Mouse (Mus musculus) neural tube, embryonic 12.5 days (tissue): Measurements from ENCODE around the gene Tet2. TPM values are rescaled to one million over a fixed set of nuclear protein-coding genes. Genes with fewer than 3 reads are reported as not detected.
"Not testable (repeated sequence)": the region's sequence is repeated elsewhere in the genome, so short reads cannot be mapped to it uniquely, and the experiment has no call there.

Source experiments
- ATAC-seq: fragments of 200-750 bp; cut with Nextera tagmentation; 2 replicates; pipeline ENCODE4 v1.8.0; 2017; ENCODE audit warnings: low read depth, mild to moderate bottlenecking, moderate TSS enrichment, moderate library complexity; ENCODE audit not compliant: low FRiP score
- H3K27ac ChIP-seq: fragments of 300-500 bp; sonication (generic); 2 replicates; pipeline ENCODE4 v1.5.1; 2016
- H3K27me3 ChIP-seq: fragments of 300-500 bp; sonication (generic); replicated peaks from 2 replicates; pipeline ENCODE4 v1.6.1; 2016; ENCODE audit warnings: mild to moderate bottlenecking
- H3K36me3 ChIP-seq: fragments of 300-500 bp; sonication (generic); 2 replicates; pipeline ENCODE4 v1.6.1; 2016; ENCODE audit warnings: mild to moderate bottlenecking
- H3K4me1 ChIP-seq: fragments of 300-500 bp; sonication (generic); 2 replicates; pipeline ENCODE4 v1.6.1; 2016
- H3K4me2 ChIP-seq: fragments of 300-500 bp; sonication (generic); replicated peaks from 2 replicates; pipeline ENCODE4 v1.6.1; 2016; ENCODE audit warnings: mild to moderate bottlenecking
- H3K4me3 ChIP-seq: fragments of 300-500 bp; sonication (generic); 2 replicates; pipeline ENCODE4 v1.5.1; 2016
- H3K9ac ChIP-seq: fragments of 300-500 bp; sonication (generic); 2 replicates; pipeline ENCODE4 v1.6.1; 2016; ENCODE audit warnings: mild to moderate bottlenecking
- H3K9me3 ChIP-seq: fragments of 300-500 bp; sonication (generic); 2 replicates; pipeline ENCODE4 v1.6.1; 2016; ENCODE audit warnings: mild to moderate bottlenecking
- WGBS: fragments of 180-500 bp; shearing (Covaris S2); methylation state at CpG from one replicate; pipeline ENCODE4 v1.1.7; 2016; 5-methylcytosine and 5-hydroxymethylcytosine counted together
- polyA plus RNA-seq: library from polyadenylated mRNA; unstranded; fragments of >200 nt; fragmentation: Nextera tagmentation; extraction: Ambion mirVana; gene quantifications from 2 replicates; pipeline ENCODE4 v1.2.1, GENCODE M21; 2016

Gene Tet2
- polyA plus RNA-seq, 1 experiment from 2014 or later, result 24.7 TPM

- under 1% methylated on average over 52 of the region's 52 CpGs for WGBS
- H3K36me3 ChIP-seq, result no peaks in the 10 kb centered on the region
Observed at GRCm38 (mm10) chr3:133544131-133544550, 798 bp downstream of the Tet2 start.

GRCm38 (mm10) chr3:133543101-133544020 is 1.6 kb downstream of the Tet2 start:
- peak overlapping the region; percentile 74 for H3K9ac ChIP-seq
- H3K27me3 ChIP-seq, result no peaks in the 10 kb centered on the region
- H3K27ac ChIP-seq, result peak overlapping the region; percentile 82
- H3K4me1 ChIP-seq, result peaks cover 12% of the 10 kb centered on the region
- peak overlapping the region; percentile 83 for H3K4me2 ChIP-seq
- ATAC-seq, result peak; percentile 15
- peak overlapping the region; percentile 86 for H3K4me3 ChIP-seq
- WGBS, result under 1% methylated on average over 21 of the region's 21 CpGs
- H3K9me3 ChIP-seq, result no peaks in the 10 kb centered on the region
- H3K36me3 ChIP-seq, result peaks cover 3% of the 10 kb centered on the region

More at GRCm38 (mm10) chr3:133544131-133544550, 798 bp downstream of the Tet2 start:
- peak; percentile 96 for ATAC-seq
- no peaks in the 10 kb centered on the region for H3K9me3 ChIP-seq
- H3K9ac ChIP-seq, result peak overlapping the region; percentile 74
- no peaks in the 10 kb centered on the region for H3K27me3 ChIP-seq
- H3K27ac ChIP-seq, result peak overlapping the region; percentile 82
- peak overlapping the region; percentile 86 for H3K4me3 ChIP-seq
- H3K4me2 ChIP-seq, result peak overlapping the region; percentile 83
- peaks cover 12% of the 10 kb centered on the region for H3K4me1 ChIP-seq

GRCm38 (mm10) chr3:133542084-133542483 is 2.9 kb downstream of the Tet2 start:
- H3K4me3 ChIP-seq, result no peak overlapping the region
- ATAC-seq, result no peak
- no peak overlapping the region for H3K9ac ChIP-seq
- H3K27ac ChIP-seq, result no peak overlapping the region
- peak overlapping the region; percentile 83 for H3K4me2 ChIP-seq
- no peaks in the 10 kb centered on the region for H3K9me3 ChIP-seq
- peaks cover 12% of the 10 kb centered on the region for H3K4me1 ChIP-seq
- H3K27me3 ChIP-seq, result no peaks in the 10 kb centered on the region
- peaks cover 12% of the 10 kb centered on the region for H3K36me3 ChIP-seq

- Histone ChIP-seq H3K36me3 (peaks cover 15% of the 10 kb centered on the region), H3K4me3 (no peak overlapping the region), H3K4me2 (no peak overlapping the region), H3K9me3 (no peaks in the 10 kb centered on the region), H3K9ac (no peak overlapping the region), H3K27me3 (no peaks in the 10 kb centered on the region), H3K4me1 (peaks cover 12% of the 10 kb centered on the region), H3K27ac (no peak overlapping the region)
- ATAC-seq, result no peak
Observed at GRCm38 (mm10) chr3:133541000-133541399, 3.9 kb downstream of the Tet2 start.

- no peak overlapping the region for H3K27ac ChIP-seq
- no peak for ATAC-seq
- H3K9me3 ChIP-seq, result no peaks in the 10 kb centered on the region
- no peaks in the 10 kb centered on the region for H3K27me3 ChIP-seq
- no peak overlapping the region for H3K4me3 ChIP-seq
- 84% methylated on average over 4 of the region's 4 CpGs for WGBS
- H3K4me2 ChIP-seq, result no peak overlapping the region
- no peak overlapping the region for H3K9ac ChIP-seq
- peaks cover 12% of the 10 kb centered on the region for H3K4me1 ChIP-seq
- H3K36me3 ChIP-seq, result peaks cover 15% of the 10 kb centered on the region
Observed at GRCm38 (mm10) chr3:133539991-133540390, 4.9 kb downstream of the Tet2 start.

- not testable (repeated sequence) for H3K27ac ChIP-seq, H3K9ac ChIP-seq, ATAC-seq, H3K4me2 ChIP-seq, H3K4me3 ChIP-seq, H3K27me3 ChIP-seq, H3K9me3 ChIP-seq
- WGBS, result 97% methylated on average over 4 of the region's 4 CpGs
- peaks cover 21% of the 10 kb centered on the region for H3K4me1 ChIP-seq
- peaks cover 15% of the 10 kb centered on the region for H3K36me3 ChIP-seq
Observed at GRCm38 (mm10) chr3:133538499-133538898, 6.4 kb downstream of the Tet2 start.

GRCm38 (mm10) chr3:133535644-133536043 is 9.3 kb downstream of the Tet2 start:
- Histone ChIP-seq H3K9me3 (no peaks in the 10 kb centered on the region), H3K4me2 (no peak overlapping the region), H3K9ac (no peak overlapping the region), H3K4me3 (no peak overlapping the region), H3K36me3 (peaks cover 15% of the 10 kb centered on the region), H3K27me3 (no peaks in the 10 kb centered on the region), H3K4me1 (peaks cover 12% of the 10 kb centered on the region), H3K27ac (no peak overlapping the region)
- WGBS, result 83% methylated on average over 6 of the region's 6 CpGs
- ATAC-seq, result no peak

- Histone ChIP-seq H3K4me1 (peaks cover 9% of the 10 kb centered on the region), H3K9me3 (no peaks in the 10 kb centered on the region), H3K4me3 (no peak overlapping the region), H3K27ac (no peak overlapping the region), H3K36me3 (peaks cover 15% of the 10 kb centered on the region), H3K4me2 (no peak overlapping the region), H3K9ac (no peak overlapping the region), H3K27me3 (no peaks in the 10 kb centered on the region)
- ATAC-seq, result no peak
- WGBS, result 24% methylated on average over 6 of the region's 6 CpGs
Observed at GRCm38 (mm10) chr3:133534066-133534465, 10.9 kb downstream of the Tet2 start.

- H3K27ac ChIP-seq, result no peak overlapping the region
- H3K4me1 ChIP-seq, result peaks cover 9% of the 10 kb centered on the region
- H3K36me3 ChIP-seq, result peaks cover 12% of the 10 kb centered on the region
- H3K9ac ChIP-seq, result no peak overlapping the region
- no peak overlapping the region for H3K4me2 ChIP-seq
- H3K27me3 ChIP-seq, result no peaks in the 10 kb centered on the region
- no peaks in the 10 kb centered on the region for H3K9me3 ChIP-seq
- ATAC-seq, result no peak
- H3K4me3 ChIP-seq, result no peak overlapping the region
- WGBS, result 56% methylated on average over 11 of the region's 11 CpGs
Observed at GRCm38 (mm10) chr3:133533272-133533995, 11.5 kb downstream of the Tet2 start.

GRCm38 (mm10) chr3:133532806-133533205 is 12.1 kb downstream of the Tet2 start:
- Histone ChIP-seq H3K4me3 (no peak overlapping the region), H3K27me3 (no peaks in the 10 kb centered on the region), H3K27ac (no peak overlapping the region), H3K9ac (no peak overlapping the region), H3K9me3 (no peaks in the 10 kb centered on the region), H3K4me1 (peaks cover 9% of the 10 kb centered on the region), H3K4me2 (no peak overlapping the region), H3K36me3 (peaks cover 8% of the 10 kb centered on the region; the same call in 1 of the 2 replicates)
- 59% methylated on average over 3 of the region's 3 CpGs for WGBS
- no peak for ATAC-seq

GRCm38 (mm10) chr3:133532252-133532651 is 12.7 kb downstream of the Tet2 start:
- Histone ChIP-seq H3K9me3 (no peaks in the 10 kb centered on the region), H3K4me2 (no peak overlapping the region), H3K4me1 (peaks cover 9% of the 10 kb centered on the region), H3K9ac (no peak overlapping the region), H3K27ac (no peak overlapping the region), H3K36me3 (peaks cover 4% of the 10 kb centered on the region; the same call in 1 of the 2 replicates), H3K27me3 (no peaks in the 10 kb centered on the region), H3K4me3 (no peak overlapping the region)
- WGBS, result 84% methylated on average over 6 of the region's 6 CpGs
- ATAC-seq, result no peak

- Histone ChIP-seq H3K36me3 (no peaks in the 10 kb centered on the region), H3K4me3 (no peak overlapping the region), H3K4me2 (no peak overlapping the region), H3K27ac (no peak overlapping the region), H3K27me3 (no peaks in the 10 kb centered on the region), H3K4me1 (peaks cover 9% of the 10 kb centered on the region), H3K9ac (no peak overlapping the region), H3K9me3 (no peaks in the 10 kb centered on the region)
- 90% methylated on average over 2 of the region's 2 CpGs for WGBS
- ATAC-seq, result no peak
Observed at GRCm38 (mm10) chr3:133531101-133531500, 13.8 kb downstream of the Tet2 start.
